Mouse (Mus musculus) adrenal gland, postnatal 25 days (tissue): ENCODE measurements around the gene Man2a2. TPM values are rescaled to one million over a fixed set of nuclear protein-coding genes. Genes with fewer than 3 reads are reported as not detected.
A peak's percentile ranks its signal among the peaks of the same experiment; 100 is the strongest.
"Not testable (repeated sequence)": the region's sequence is repeated elsewhere in the genome, so short reads cannot be mapped to it uniquely, and the experiment has no call there.

Experiments
- DNase-seq: peaks from one replicate; pipeline ENCODE4 v3.0.0; 2021; ENCODE audit warnings: mixed read lengths
- total RNA-seq: library from RNA; stranded (reverse); gene quantifications from 2 replicates; pipeline ENCODE4 v1.2.3, GENCODE M21; 2021

Man2a2 gene
- total RNA-seq, 1 experiment from 2014 or later: 109 TPM

DNA sequence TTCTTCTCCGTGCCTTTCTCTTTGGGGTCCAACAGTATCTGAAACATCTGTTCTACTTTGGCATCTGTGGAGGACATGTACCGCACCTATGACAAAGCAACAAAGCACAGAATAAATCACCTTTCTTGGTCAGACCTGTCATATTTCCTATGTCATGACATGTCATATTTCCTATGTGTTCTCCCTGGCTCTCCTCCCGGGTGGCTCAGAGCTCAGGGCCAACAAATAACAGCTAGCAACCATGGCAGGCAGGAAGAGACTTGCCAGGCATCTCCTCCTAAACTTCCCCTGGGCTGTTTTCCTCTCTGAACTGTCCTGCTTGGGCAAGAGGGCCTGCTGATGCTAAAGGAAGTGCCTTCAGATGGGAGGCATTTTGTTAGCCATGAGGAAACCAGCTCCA lies 34.2 kb downstream of the Man2a2 start:
- no peak for DNase-seq

DNA sequence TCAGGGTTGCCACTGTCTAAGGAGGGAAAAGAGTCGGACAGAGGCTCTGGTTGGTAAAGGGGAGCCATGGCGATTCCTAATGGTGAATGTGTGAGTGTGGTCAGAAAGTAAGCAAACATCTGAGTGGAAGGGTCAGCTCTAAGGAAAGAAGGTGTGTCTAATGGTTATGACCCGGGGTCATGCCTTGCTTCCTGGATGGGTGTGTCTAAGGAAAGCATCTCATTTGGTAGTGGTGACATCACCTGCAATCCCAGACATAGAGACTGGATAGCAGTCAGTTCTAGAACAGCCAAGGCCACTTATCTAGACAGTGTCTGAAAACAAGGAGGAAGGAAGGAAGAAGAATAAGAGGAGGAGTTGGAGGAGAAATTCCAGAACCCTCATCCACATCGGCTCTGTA lies 36.3 kb downstream of the Man2a2 start:
- DNase-seq: no peak

- no peak for DNase-seq
Measured at GRCm38 (mm10) chr7:80331433-80331832, 39.7 kb downstream of the Man2a2 start.

- no peak for DNase-seq
Measured at GRCm38 (mm10) chr7:80330278-80330677, 40.9 kb downstream of the Man2a2 start.

DNA sequence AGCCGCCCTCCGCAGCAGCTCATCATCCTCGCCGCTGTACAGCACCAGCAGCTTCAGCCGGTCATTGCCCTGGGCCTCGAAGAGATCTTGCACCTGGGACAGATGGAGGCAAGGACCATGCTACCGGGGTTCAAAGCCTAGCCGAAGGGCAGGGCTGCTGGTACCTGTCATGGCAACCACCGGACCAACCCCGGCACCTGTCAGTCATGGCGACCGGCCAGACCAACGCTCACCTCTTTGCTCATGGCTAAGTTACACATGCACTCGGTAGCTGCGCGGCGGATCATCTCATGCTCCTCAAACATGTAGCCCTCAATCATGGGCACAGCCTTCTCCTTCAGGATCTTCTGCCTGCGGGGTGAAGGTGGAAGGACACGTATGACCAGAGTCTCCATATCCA lies 45.1 kb downstream of the Man2a2 start:
- DNase-seq: no peak

DNA sequence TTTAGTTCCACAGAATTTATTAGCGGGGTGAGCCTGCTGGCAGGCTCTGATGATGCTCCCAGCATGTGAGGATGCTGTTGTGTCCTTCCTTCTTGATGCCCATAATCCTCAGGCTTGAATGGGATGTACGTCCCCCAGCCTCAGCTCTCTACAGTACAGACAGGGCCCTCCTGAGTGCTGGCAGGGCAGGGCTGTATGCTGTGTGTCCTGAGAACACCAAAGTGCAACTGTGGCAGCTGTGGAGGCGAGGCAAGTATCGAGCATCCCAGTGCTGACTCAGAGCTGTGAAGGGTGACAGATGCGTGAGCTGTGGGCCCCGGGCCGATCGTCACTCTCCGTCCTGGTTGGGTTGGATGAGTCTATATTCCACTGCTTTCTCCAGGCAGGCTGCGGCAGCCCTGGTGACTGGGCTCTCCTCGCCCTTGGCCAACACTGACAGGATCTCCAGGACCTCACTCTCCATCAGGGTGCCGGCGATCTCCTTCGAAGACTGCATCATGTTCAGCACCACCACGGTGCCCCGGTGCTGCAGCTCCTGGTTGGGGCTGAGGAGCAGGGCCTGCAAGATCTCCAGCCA lies 45.8 kb downstream of the Man2a2 start:
- no peak for DNase-seq

GRCm38 (mm10) chr7:80324816-80325119 lies 46.4 kb downstream of the Man2a2 start:
- not testable (repeated sequence) for DNase-seq

DNA sequence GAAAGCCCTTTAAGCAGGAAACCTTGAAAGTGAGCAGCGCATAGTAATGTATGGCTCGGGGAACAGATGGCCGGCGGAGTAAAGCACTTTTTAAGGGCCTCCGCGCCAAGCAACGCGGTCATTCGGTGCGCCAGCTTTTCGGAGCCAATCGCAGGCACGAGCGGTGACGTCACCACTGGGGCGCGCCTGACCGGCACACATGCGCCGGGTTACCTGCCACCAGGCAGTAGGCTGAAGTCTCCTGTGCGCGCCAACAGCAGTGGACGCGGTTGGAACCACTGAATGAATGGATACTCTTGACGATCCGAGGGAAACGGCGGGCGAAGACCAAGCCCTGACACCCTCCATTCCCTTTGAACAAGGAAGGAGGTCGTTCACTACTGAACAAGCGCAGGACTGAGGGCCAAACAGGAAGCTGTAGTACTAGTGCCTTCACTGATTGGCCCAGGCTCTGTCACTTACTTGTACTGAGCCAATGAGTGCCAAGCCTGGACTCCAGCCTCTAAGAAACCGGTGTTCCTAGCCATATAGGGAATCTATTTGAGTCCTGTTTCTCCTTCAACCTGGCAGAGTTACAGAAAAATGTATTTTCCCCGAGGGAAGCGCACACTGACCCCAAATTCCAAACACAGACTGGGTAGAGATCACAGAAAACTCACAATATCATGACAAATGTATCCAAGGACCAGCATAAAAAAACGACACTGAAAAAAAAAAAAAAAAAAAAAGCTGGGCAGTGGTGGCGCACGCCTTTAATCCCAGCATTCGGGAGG lies 46.9 kb downstream of the Man2a2 start, which contains the start of gene Rccd1:
Gene Rccd1, minus strand, starts transcription at position 412 of the 773 bp plus-strand sequence.
- peak; percentile 96 for DNase-seq

- DNase-seq: no peak
Measured at GRCm38 (mm10) chr7:80323336-80323735, 47.8 kb downstream of the Man2a2 start.

DNA sequence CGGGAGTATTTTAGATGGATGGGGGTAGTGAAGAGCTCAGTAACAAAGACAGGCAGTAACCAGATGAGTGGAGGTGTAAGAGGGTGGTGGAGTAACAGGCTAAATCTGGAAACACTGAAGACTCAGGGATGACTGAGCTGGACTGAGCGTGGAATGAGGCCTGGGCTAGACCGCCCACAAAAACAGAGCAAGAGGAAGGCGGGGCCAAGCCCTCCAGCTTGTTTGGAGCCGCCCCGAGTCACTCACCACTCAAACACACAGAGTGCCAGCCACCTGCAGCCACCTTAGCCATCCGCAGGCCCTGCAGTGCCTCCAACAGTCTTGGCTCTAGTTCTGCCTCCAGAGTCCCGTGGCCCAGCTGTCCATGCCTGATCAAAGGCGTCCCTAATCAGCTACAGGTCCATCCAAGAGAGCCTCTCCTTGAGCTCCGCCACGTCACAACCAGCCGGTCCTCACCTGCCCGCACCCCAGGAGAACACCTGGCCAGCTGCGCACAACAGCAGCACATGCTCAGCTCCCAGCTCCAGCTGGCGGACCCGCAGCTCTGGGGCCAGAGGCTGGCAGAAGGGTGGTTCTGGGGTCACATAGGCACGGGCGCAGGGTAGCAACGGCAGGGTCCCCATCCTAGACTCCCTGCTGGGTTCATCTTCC lies 51.2 kb downstream of the Man2a2 start:
- DNase-seq: no peak

GRCm38 (mm10) chr7:80318670-80319069 lies 52.5 kb downstream of the Man2a2 start:
- no peak for DNase-seq

DNA sequence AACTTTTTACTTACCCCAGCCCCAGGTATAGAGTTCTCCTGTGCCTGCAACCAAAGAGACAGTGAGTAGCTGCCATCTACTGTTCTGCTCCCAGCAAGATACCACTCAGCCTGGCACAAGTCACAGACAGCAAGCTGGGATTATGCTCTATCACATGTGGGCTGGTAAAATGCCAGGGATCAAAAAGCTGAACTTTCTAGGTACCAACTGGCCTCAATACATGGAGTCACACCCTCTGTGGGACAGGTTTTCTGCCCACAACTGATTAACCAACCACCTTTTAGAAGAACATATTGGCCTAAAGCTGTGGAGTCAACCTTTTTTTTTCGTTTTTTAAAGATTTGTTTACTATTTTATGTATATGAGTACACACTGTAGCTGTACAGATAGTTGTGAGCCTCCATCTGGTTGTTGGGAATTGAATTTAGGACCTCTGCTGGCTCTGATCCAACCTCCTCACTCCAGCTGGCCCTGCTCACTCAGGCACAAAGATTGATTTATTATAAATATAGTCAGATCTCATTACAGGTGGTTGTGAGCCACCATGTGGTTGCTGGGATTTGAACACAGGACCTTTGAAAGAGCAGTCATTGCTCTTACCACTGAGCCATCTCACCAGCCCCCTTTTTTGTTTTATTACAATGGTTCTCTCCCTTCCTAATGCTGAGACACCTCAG lies 53.6 kb downstream of the Man2a2 start:
- no peak for DNase-seq

GRCm38 (mm10) chr7:80315733-80316132 lies 55.4 kb downstream of the Man2a2 start:
- no peak for DNase-seq

DNA sequence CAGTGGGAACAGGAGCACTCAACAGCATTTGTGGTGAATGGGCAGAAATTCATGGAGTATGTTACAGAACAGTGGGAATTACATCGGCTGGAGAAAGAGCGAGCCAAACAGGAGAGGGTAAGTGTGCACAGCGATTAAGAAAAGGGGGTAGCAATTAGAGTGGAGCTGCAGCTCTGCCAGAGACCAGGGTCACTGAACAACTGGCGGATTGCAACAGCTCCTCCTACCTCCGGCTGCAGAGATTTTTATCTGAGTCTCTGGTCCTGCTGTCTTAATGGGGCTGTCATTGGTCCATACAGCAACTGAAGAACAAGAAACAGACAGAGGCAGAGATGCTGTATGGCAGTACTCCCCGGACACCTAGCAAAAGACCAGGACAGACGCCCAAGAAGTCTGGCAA lies 60.4 kb downstream of the Man2a2 start:
- DNase-seq: no peak

GRCm38 (mm10) chr7:80307766-80308165 lies 63.4 kb downstream of the Man2a2 start:
- no peak for DNase-seq

DNA sequence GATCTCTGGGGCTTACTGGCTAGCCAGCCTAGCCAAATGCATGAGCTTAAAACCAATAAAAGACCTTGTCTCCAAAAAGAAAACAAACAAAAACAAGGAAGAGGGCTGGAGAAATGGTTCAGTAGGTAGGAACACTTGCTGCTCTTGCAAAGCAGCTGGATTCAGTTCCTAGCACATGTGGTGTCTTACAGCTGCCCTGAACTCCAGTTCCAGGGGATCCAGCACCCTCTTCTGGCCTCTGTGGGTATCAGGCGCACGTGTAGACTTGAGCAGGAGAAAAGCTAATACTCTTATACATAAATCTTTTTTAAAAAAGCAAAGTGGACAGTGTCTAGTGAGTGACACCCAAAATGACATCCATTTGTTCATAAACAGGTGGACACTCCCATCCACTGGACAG lies 69.7 kb downstream of the Man2a2 start:
- DNase-seq: no peak

DNA sequence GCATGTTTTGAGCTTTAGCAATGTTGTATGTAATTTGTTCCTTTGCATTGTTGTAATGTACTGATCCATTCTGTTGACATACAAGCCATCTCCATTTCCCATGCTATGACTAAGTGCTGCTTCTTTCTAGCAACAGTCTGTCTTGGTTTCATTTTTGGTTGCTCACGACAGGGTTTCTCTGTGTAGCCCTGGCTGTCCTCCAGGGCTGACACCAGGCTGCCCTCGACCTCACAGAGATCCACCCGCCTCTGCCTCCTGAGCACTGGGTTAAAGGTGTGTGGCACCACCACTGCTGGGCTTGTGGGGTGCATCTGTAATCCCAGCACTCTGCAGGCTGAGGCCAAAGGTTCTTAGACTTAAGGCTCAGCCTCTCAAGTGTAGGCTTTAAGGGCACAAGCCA lies 71.6 kb downstream of the Man2a2 start:
- DNase-seq: no peak

Other genes with a start within 250 kb of the Man2a2 start
- 68.9 and 70.0 TPM in 2 replicates for gene Sema4b, start 184.5 kb downstream of the Man2a2 start, total RNA-seq
- 62.4 and 68.2 TPM in 2 replicates for gene Cib1, start 138.6 kb downstream of the Man2a2 start, total RNA-seq
- gene Gdpgp1, start 138.5 kb downstream of the Man2a2 start, total RNA-seq: 5.6 and 6.0 TPM in 2 replicates
- 0.57 and 2.1 TPM in 2 replicates for gene Ttll13, start 125.0 kb downstream of the Man2a2 start, total RNA-seq
- gene Ngrn, start 110.2 kb downstream of the Man2a2 start, total RNA-seq: 50.3 and 64.1 TPM in 2 replicates
- gene Vps33b, start 101.7 kb downstream of the Man2a2 start, total RNA-seq: 23.9 and 29.9 TPM in 2 replicates
- 17.8 and 23.2 TPM in 2 replicates for gene Prc1, start 76.9 kb downstream of the Man2a2 start, total RNA-seq
- gene Rccd1, start 46.9 kb downstream of the Man2a2 start, total RNA-seq: 15.4 and 19.1 TPM in 2 replicates
- 47.0 and 49.5 TPM in 2 replicates for gene Unc45a, start 30.4 kb downstream of the Man2a2 start, total RNA-seq
- gene Hddc3, start 28.3 kb downstream of the Man2a2 start, total RNA-seq: 32.8 and 37.9 TPM in 2 replicates
- gene Fes, start 16.6 kb upstream of the Man2a2 start, total RNA-seq: 10.0 and 12.0 TPM in 2 replicates
- gene Furin, start 34.1 kb upstream of the Man2a2 start, total RNA-seq: 157 and 167 TPM in 2 replicates
- gene Blm, start 163.7 kb upstream of the Man2a2 start, total RNA-seq: 6.6 and 10.5 TPM in 2 replicates